Mouse (Mus musculus) neural tube, embryonic 11.5 days (tissue): ENCODE results near the gene BC052040. TPM values are rescaled to one million over a fixed set of nuclear protein-coding genes. Genes with fewer than 3 reads are reported as not detected.

Experiments
- ATAC-seq: fragments of 200-750 bp; cut with Nextera tagmentation; 2 replicates; pipeline ENCODE4 v1.8.0; 2017; ENCODE audit warnings: moderate number of reproducible peaks, mild to moderate bottlenecking, moderate TSS enrichment, moderate library complexity; ENCODE audit not compliant: insufficient read depth, low FRiP score, low TSS enrichment
- DNase-seq: peaks from one replicate; pipeline ENCODE4 v3.0.0-alpha.2; 2015; ENCODE audit warnings: low spot score
- H3K27ac ChIP-seq: fragments of 300-500 bp; sonication (generic); 2 replicates; pipeline ENCODE4 v1.5.1; 2014; ENCODE audit warnings: low read depth, mild to moderate bottlenecking, low read length
- H3K27me3 ChIP-seq: fragments of 300-500 bp; sonication (generic); 2 replicates; pipeline ENCODE4 v1.6.1; 2014; ENCODE audit warnings: mild to moderate bottlenecking, low read length, mixed read lengths; ENCODE audit not compliant: control insufficient read depth, insufficient read depth
- H3K36me3 ChIP-seq: fragments of 300-500 bp; sonication (generic); 2 replicates; pipeline ENCODE4 v1.6.1; 2014; ENCODE audit warnings: mild to moderate bottlenecking, low read length, moderate library complexity, mixed read lengths; ENCODE audit not compliant: control insufficient read depth, insufficient read depth
- H3K4me1 ChIP-seq: fragments of 300-500 bp; sonication (generic); 2 replicates; pipeline ENCODE4 v1.6.1; 2014; ENCODE audit warnings: low read length, mixed read lengths; ENCODE audit not compliant: control insufficient read depth, insufficient read depth
- H3K4me2 ChIP-seq: fragments of 300-500 bp; sonication (generic); 2 replicates; pipeline ENCODE4 v1.6.1; 2014; ENCODE audit warnings: low read depth, mild to moderate bottlenecking, moderate library complexity
- H3K4me3 ChIP-seq: fragments of 300-500 bp; sonication (generic); 2 replicates; pipeline ENCODE4 v1.5.1; 2014; ENCODE audit warnings: low read depth, low read length
- H3K9ac ChIP-seq: fragments of 300-500 bp; sonication (generic); 2 replicates; pipeline ENCODE4 v1.6.1; 2014; ENCODE audit warnings: mild to moderate bottlenecking, low read length
- H3K9me3 ChIP-seq: fragments of 300-500 bp; sonication (generic); 2 replicates; pipeline ENCODE4 v1.6.1; 2016; ENCODE audit warnings: low read length; ENCODE audit not compliant: control insufficient read depth
- WGBS: fragments of 180-500 bp; shearing (Covaris S2); extraction: QIAGEN DNeasy Blood & Tissue Kit; methylation state at CpG from one replicate; pipeline ENCODE4 v1.1.7; 2014; 5-methylcytosine and 5-hydroxymethylcytosine counted together
- polyA plus RNA-seq: library from polyadenylated mRNA; unstranded; fragments of >200 nt; fragmentation: Nextera tagmentation; extraction: Ambion mirVana; gene quantifications from 2 replicates; pipeline ENCODE4 v1.2.1, GENCODE M21; 2014

BC052040 gene
- polyA plus RNA-seq, 1 experiment from 2014 or later = 19.9 TPM

DNA sequence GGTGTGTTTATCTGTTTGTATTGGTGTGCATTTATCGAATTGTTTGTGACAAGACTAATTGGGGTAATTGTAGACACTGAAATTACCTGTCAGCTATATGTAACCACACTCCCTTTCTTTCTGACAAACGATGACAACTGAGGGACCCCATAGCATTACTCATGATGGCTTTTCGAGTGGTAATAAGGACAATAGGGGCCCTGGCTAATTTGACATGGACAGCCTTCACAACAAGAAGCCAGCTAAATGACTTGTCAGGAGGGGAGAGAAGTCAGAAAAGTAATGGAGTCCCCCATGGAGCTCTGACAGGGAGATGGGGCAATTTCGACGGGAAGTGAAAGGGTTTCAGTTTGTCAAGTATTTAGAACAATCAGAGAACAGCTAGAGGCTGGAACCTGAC is 145.3 kb downstream of the BC052040 start:
- Histone ChIP-seq H3K4me3 (no peak overlapping the region), H3K27ac (no peak overlapping the region), H3K4me2 (no peak overlapping the region), H3K36me3 (no peaks in the 10 kb centered on the region), H3K9ac (no peak overlapping the region), H3K4me1 (peaks cover 3% of the 10 kb centered on the region; the same call in 1 of the 2 replicates), H3K27me3 (no peaks in the 10 kb centered on the region), H3K9me3 (no peaks in the 10 kb centered on the region)
- ATAC-seq = no peak
- DNase-seq = no peak
- 25% methylated on average over 5 of the region's 5 CpGs for WGBS

DNA sequence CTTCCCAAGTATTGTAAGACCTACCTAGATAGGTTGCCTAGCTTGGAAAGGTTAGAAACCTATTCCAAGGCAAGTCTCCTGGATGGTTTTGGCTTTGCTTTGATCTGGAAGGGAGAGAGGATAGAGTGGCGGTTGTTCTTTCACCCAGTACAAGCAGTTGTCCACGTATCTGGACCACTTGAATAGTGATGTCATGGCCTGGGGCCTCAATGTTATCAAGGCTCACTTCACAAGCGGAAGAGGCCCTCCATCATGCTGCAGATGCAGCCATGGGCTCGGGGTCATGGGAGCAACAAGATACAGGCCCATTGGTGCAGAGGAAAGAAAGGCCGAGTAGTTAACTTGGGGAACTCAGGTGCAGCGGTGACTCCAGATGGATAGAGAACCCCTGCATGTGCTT is 147.1 kb downstream of the BC052040 start:
- ATAC-seq (no peak), DNase-seq (no peak)
- no peak overlapping the region for H3K9ac ChIP-seq
- H3K4me3 ChIP-seq = no peak overlapping the region
- no peak overlapping the region for H3K4me2 ChIP-seq
- H3K27ac ChIP-seq = no peak overlapping the region
- H3K4me1 ChIP-seq = no peaks in the 10 kb centered on the region
- no peaks in the 10 kb centered on the region for H3K27me3 ChIP-seq
- no peaks in the 10 kb centered on the region for H3K9me3 ChIP-seq
- 92% methylated on average over 6 of the region's 6 CpGs for WGBS
- H3K36me3 ChIP-seq = no peaks in the 10 kb centered on the region

DNA sequence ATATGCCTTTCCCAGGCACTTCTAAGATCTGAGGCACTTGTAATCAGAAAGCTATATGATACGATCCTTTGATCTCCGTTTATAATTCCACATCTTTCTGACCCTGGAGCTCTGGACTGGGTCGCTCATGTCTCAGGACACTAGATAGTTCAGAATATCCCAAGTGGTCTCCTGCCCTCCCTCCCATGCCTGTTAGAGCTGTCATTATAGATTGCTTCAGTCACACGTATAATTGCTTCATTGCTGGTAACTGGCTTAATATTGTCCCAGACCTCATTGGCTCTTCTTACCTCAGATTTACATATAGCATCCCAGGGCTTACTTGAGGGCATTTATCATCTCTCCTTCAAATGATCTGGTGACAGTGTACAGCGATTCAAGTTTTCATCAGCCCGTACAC is 149.0 kb downstream of the BC052040 start:
- no peak overlapping the region for H3K9ac ChIP-seq
- no peak overlapping the region for H3K27ac ChIP-seq
- no peaks in the 10 kb centered on the region for H3K9me3 ChIP-seq
- ATAC-seq (no peak), DNase-seq (no peak)
- WGBS = 85% methylated on average over 6 of the region's 6 CpGs
- no peak overlapping the region for H3K4me3 ChIP-seq
- no peaks in the 10 kb centered on the region for H3K36me3 ChIP-seq
- no peaks in the 10 kb centered on the region for H3K4me1 ChIP-seq
- H3K4me2 ChIP-seq = no peak overlapping the region
- no peaks in the 10 kb centered on the region for H3K27me3 ChIP-seq

DNA sequence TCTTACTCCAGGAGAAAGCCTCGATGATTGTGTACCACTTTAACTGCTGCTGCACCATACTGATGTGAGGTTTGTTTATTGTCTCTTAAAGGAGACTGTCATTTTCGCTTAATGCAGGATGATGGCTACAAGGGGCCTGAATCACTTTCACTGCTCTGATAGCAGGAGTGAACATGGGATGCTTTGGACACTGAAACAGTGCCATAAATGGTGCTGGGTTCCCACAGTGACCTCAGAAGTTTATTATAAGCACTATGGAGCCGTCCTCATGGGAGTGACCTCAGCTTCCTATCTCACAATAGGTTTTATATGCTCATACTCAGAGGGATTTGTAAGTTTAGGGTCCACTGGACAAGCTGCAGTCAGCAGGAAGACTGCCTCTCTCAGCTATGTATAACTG is 149.7 kb downstream of the BC052040 start:
- Histone ChIP-seq H3K4me1 (no peaks in the 10 kb centered on the region), H3K27me3 (no peaks in the 10 kb centered on the region), H3K27ac (no peak overlapping the region), H3K4me3 (no peak overlapping the region), H3K4me2 (no peak overlapping the region), H3K9ac (no peak overlapping the region), H3K9me3 (no peaks in the 10 kb centered on the region), H3K36me3 (no peaks in the 10 kb centered on the region)
- no peak for ATAC-seq
- WGBS = 70% methylated on average over 3 of the region's 3 CpGs
- no peak for DNase-seq

DNA sequence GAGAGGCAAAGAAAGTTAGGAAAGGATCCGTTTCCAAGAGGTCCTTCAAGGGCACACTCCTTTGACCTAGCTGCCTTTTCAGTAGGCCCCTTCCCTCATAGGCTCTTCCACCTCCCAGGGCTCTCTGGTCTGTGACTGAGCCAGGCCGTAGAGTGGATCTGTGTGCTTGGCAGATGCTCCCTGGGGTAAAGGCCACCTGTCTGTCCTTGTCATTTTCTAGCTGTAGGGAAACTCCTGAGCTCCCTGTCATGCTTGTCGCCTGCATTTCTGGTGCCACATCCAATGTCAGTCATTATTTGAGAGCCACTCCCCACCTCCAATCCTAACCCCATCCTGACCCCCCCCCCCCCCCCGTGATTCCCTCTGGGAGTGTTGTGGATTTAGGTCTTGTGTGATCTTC is 151.1 kb downstream of the BC052040 start:
- H3K9me3 ChIP-seq = no peaks in the 10 kb centered on the region
- 69% methylated on average over 4 of the region's 4 CpGs for WGBS
- no peaks in the 10 kb centered on the region for H3K27me3 ChIP-seq
- no peak for ATAC-seq
- no peak overlapping the region for H3K4me3 ChIP-seq
- no peak overlapping the region for H3K27ac ChIP-seq
- H3K9ac ChIP-seq = no peak overlapping the region
- no peaks in the 10 kb centered on the region for H3K4me1 ChIP-seq
- no peak for DNase-seq
- H3K36me3 ChIP-seq = no peaks in the 10 kb centered on the region
- no peak overlapping the region for H3K4me2 ChIP-seq

DNA sequence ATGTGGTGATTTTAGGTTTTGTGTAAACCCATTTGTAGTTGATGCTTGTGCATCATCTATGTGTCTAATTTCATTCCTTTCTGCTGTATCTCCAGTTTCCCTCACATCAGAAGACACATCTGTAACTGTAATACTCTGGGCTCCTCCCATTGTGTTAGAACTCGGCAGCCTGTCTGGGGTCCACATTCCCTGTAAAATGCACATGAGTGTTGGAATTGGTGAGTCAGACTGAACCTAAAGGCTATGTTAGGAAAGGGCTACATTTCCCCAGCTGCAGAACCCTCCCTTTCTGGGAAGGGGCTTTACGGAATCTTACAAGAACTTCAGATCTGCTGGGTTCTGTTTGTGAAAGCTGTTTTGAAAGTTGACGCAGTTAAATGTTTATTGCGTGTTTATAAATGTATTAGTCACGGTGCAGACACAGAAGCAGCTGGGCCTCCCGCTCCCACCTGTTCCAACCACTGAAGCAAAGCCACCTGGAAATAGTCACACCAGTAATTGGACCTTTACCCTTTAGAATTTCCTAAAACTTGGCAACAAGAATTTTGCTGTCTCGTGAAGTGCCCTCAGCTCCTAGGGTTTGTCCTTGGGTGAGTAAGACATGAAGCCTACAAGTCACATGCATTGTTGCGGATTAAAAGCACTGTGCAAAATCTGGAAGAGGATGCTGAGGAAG is 151.6 kb downstream of the BC052040 start:
- 81% methylated on average over 8 of the region's 8 CpGs for WGBS
- no peaks in the 10 kb centered on the region for H3K36me3 ChIP-seq
- H3K27me3 ChIP-seq = no peaks in the 10 kb centered on the region
- no peaks in the 10 kb centered on the region for H3K4me1 ChIP-seq
- ATAC-seq (no peak), DNase-seq (no peak)
- no peak overlapping the region for H3K27ac ChIP-seq
- no peak overlapping the region for H3K9ac ChIP-seq
- H3K4me2 ChIP-seq = no peak overlapping the region
- no peaks in the 10 kb centered on the region for H3K9me3 ChIP-seq
- no peak overlapping the region for H3K4me3 ChIP-seq

DNA sequence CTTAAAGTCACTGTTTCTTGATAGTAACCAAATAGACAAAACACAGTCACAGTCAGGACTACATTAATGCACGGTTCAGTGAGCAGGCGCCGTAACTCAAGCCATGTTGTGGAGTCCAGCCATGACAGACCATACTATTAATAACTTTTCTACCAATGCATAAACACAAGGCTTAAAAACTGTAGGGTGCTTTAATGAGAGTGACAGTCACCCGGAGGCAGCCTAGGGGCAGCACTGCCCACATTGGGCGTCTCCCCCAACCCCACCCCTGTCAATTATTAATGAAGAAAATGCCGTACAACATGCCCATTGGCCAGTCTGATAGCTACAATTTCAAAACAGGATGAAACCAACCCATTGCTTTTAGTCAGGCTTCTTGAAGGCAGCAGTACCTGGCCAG is 153.3 kb downstream of the BC052040 start:
- no peaks in the 10 kb centered on the region for H3K27me3 ChIP-seq
- ATAC-seq (no peak), DNase-seq (no peak)
- no peaks in the 10 kb centered on the region for H3K36me3 ChIP-seq
- no peak overlapping the region for H3K27ac ChIP-seq
- no peak overlapping the region for H3K4me3 ChIP-seq
- H3K9ac ChIP-seq = no peak overlapping the region
- 91% methylated on average over 6 of the region's 6 CpGs for WGBS
- H3K4me2 ChIP-seq = no peak overlapping the region
- no peaks in the 10 kb centered on the region for H3K9me3 ChIP-seq
- H3K4me1 ChIP-seq = no peaks in the 10 kb centered on the region

DNA sequence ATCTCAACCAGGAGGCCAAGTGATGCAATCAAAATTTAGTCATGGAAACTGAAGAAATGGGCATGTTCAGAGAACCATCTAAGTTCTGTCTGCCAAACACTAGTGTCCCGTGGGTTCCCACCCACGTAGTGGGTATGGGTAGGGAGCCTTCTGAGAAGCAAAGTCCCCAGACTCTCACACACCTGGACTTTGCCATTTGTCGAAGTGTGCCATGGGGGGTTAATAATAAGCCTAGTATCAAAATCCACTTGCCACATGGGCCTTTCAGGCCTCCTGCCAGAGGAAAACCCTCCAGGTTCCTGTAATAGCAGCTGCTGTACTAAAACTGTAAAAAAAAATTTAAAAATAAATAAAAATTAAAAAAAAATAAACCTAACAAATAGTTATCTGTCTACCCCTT is 154.9 kb downstream of the BC052040 start:
- no peak for DNase-seq
- WGBS = 94% methylated on average over 3 of the region's 3 CpGs
- Histone ChIP-seq H3K36me3 (no peaks in the 10 kb centered on the region), H3K27me3 (no peaks in the 10 kb centered on the region), H3K4me3 (no peak overlapping the region), H3K9ac (no peak overlapping the region), H3K27ac (no peak overlapping the region), H3K9me3 (no peaks in the 10 kb centered on the region), H3K4me1 (no peaks in the 10 kb centered on the region), H3K4me2 (no peak overlapping the region)
- no peak for ATAC-seq

DNA sequence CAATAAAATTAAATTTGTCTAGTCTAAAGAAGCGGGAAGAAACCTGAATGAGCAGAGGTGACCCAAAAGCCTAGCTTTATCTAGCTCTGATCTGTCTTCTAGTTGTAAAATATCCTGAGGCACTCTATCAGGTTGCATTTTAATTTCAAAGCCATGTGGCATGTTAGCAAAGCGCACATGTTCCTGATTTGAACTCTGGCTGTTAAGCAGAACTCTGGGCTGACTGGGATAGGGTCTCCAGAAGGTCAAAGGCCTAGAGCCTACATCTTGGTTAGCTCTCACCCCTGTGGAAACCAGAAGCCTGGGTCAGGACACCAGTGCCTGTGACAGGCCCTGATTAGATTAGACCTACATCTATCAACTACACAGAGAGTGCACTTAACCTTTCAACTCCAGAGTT is 156.4 kb downstream of the BC052040 start:
- ATAC-seq = no peak
- Histone ChIP-seq H3K4me2 (no peak overlapping the region), H3K9me3 (no peaks in the 10 kb centered on the region), H3K36me3 (no peaks in the 10 kb centered on the region), H3K27me3 (no peaks in the 10 kb centered on the region), H3K27ac (no peak overlapping the region), H3K9ac (no peak overlapping the region), H3K4me1 (no peaks in the 10 kb centered on the region), H3K4me3 (no peak overlapping the region)
- WGBS = 67% methylated on average over 2 of the region's 2 CpGs
- DNase-seq = no peak
